Mouse (Mus musculus) neural tube, embryonic 13.5 days (tissue): ENCODE measurements around the gene Lmntd2. TPM values are rescaled to one million over a fixed set of nuclear protein-coding genes. Genes with fewer than 3 reads are reported as not detected.

Experiments
- ATAC-seq: fragments of 200-750 bp; cut with Nextera tagmentation; 2 replicates; pipeline ENCODE4 v1.8.0; 2017; ENCODE audit warnings: low read depth, mild to moderate bottlenecking, moderate TSS enrichment, moderate library complexity
- H3K27ac ChIP-seq: fragments of 300-500 bp; sonication (generic); replicated peaks from 2 replicates; pipeline ENCODE4 v1.5.1; 2015; ENCODE audit warnings: moderate library complexity, mild to moderate bottlenecking, inconsistent platforms
- H3K27me3 ChIP-seq: fragments of 300-500 bp; sonication (generic); 2 replicates; pipeline ENCODE4 v1.6.1; 2015; ENCODE audit warnings: mild to moderate bottlenecking, inconsistent platforms
- H3K36me3 ChIP-seq: fragments of 300-500 bp; sonication (generic); 2 replicates; pipeline ENCODE4 v1.6.1; 2015; ENCODE audit warnings: mild to moderate bottlenecking, inconsistent platforms
- H3K4me1 ChIP-seq: fragments of 300-500 bp; sonication (generic); replicated peaks from 2 replicates; pipeline ENCODE4 v1.6.1; 2015; ENCODE audit warnings: inconsistent platforms
- H3K4me2 ChIP-seq: fragments of 300-500 bp; sonication (generic); 2 replicates; pipeline ENCODE4 v1.6.1; 2015; ENCODE audit warnings: inconsistent platforms, mild to moderate bottlenecking, moderate library complexity
- H3K4me3 ChIP-seq: fragments of 300-500 bp; sonication (generic); 2 replicates; pipeline ENCODE4 v1.5.1; 2015; ENCODE audit warnings: mild to moderate bottlenecking, inconsistent platforms
- H3K9ac ChIP-seq: fragments of 300-500 bp; sonication (generic); 2 replicates; pipeline ENCODE4 v1.6.1; 2015; ENCODE audit warnings: moderate library complexity, mild to moderate bottlenecking, inconsistent platforms
- H3K9me3 ChIP-seq: fragments of 300-500 bp; sonication (generic); 2 replicates; pipeline ENCODE4 v1.6.1; 2016; ENCODE audit warnings: inconsistent platforms
- WGBS: fragments of 180-500 bp; shearing (Covaris S2); methylation state at CpG from one replicate; pipeline ENCODE4 v1.1.7; 2015; 5-methylcytosine and 5-hydroxymethylcytosine counted together
- polyA plus RNA-seq: library from polyadenylated mRNA; unstranded; fragments of >200 nt; fragmentation: Nextera tagmentation; extraction: Ambion mirVana; gene quantifications from 2 replicates; pipeline ENCODE4 v1.2.1, GENCODE M21; 2015

The Lmntd2 gene
- polyA plus RNA-seq, 1 experiment from 2014 or later = 1.5 TPM

DNA sequence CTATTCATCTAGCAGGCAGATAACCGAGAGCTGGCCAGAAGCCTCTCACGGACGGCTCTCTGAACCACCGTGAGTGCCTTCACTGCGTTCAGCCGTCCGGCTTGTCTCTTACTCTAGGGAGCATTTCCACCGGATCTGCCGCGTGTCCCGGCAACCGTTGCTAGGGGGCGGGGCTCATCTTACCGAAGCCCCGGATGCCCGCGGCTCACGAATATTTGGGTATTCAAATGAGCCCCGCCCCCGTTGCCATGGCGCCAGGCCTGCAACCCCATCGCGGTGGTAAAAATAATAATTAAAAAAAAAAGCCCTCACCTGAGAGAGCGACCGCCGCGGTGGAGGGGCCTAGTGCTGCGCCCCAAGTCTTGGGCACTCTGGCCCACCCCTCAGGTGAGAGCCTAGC, 19.1 kb downstream of the Lmntd2 start:
- Histone ChIP-seq H3K4me3 (peak overlapping the region; percentile 83), H3K27me3 (no peaks in the 10 kb centered on the region), H3K4me2 (peak overlapping the region; percentile 98), H3K36me3 (peaks cover 28% of the 10 kb centered on the region), H3K9me3 (no peaks in the 10 kb centered on the region), H3K4me1 (peaks cover 33% of the 10 kb centered on the region), H3K9ac (peak overlapping the region; percentile 71), H3K27ac (peak overlapping the region; percentile 87)
- WGBS = under 1% methylated on average over 28 of the region's 28 CpGs
- peak; percentile 30 for ATAC-seq

DNA sequence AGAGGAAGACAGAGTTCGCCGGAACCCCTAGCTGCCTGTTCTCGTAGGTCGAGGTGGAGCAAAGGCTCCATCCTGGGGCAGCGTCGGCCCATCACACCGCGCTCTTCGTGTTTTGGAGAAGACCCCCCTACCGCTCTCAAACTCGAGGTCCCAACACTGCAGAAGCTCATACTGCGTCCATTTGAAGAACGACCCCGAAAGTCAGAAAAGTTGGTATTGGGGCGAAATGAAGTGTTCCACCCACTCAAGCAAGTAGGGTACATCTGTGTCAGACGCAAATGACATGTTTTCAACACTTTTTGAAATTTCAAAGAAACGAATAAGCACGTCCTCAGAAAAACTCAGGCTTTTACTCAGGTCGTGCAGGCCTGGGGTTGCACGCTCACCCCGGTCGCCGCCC, 19.5 kb downstream of the Lmntd2 start:
- no peak; the same call in 1 of the 2 replicates for ATAC-seq
- Histone ChIP-seq H3K4me1 (peaks cover 33% of the 10 kb centered on the region), H3K4me2 (peak overlapping the region; percentile 98), H3K4me3 (peak overlapping the region; percentile 83), H3K9me3 (no peaks in the 10 kb centered on the region), H3K27ac (peak overlapping the region; percentile 87), H3K9ac (peak overlapping the region; percentile 71), H3K36me3 (peaks cover 32% of the 10 kb centered on the region), H3K27me3 (no peaks in the 10 kb centered on the region)
- WGBS = under 1% methylated on average over 23 of the region's 23 CpGs

DNA sequence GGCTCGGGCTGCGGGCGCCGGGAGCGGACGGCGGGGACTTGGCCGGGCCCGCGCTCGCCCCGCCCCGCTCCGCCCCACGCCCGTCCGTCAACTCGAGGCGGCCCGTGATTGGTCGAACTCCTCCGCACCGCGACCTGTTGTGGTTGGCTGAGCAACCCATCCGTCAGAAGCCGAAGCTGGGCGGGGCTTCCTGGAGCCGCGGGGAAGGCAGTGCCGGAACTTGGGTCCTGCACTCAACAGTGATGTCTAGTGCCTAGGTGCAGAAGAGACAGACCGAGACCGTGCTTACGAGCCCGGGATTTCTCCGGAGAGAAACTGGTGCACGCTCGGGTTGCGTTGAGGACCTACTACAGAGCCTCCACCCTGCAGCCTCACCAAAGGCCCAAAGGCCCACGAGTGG, 19.9 kb downstream of the Lmntd2 start, which contains the start of the genes Hras and Lrrc56:
TSS of gene Hras (minus strand) at position 58 of the 400 bp plus-strand sequence.
TSS of gene Lrrc56 (plus strand) at position 210 of the 400 bp plus-strand sequence.
- H3K27ac ChIP-seq = peak within 1 kb of the TSS; percentile 88
- H3K4me2 ChIP-seq = peak within 1 kb of the TSS; percentile 98
- no peaks in the 10 kb centered on the region for H3K27me3 ChIP-seq
- peak; percentile 95 for ATAC-seq
- peak within 1 kb of the TSS; percentile 83 for H3K4me3 ChIP-seq
- peak within 1 kb of the TSS; percentile 95 for H3K9ac ChIP-seq
- WGBS = 0% methylated on average over 38 of the region's 39 CpGs
- H3K36me3 ChIP-seq = peaks cover 37% of the 10 kb centered on the region
- H3K9me3 ChIP-seq = no peaks in the 10 kb centered on the region
- peaks cover 33% of the 10 kb centered on the region for H3K4me1 ChIP-seq

DNA sequence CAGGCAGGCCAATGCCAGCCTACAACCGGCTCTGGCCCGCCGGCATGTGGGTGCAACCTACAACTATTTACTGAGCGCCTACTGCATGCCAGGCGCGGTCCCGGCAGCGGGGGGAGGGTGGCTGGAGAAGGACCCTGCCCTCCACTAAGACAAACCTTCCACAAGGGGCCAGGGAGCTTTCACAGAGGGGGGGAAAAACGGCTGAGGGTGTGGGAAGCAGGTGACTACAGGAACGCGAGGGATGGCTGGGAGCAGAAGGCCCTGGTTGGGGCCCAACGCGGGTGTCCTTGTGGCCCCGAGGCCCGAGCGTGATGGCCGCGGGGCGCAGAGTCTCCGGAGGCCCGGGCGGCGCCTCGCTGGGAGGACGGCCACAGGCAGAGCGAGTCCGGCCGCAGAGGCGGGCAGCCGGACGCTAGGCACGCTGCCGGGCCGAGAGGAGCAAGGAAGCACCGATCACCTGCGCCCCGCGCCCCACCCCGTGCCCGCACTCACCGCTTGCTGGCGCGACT, 20.5 kb downstream of the Lmntd2 start:
- ATAC-seq = peak; percentile 22
- peak overlapping the region; percentile 98 for H3K4me2 ChIP-seq

DNA sequence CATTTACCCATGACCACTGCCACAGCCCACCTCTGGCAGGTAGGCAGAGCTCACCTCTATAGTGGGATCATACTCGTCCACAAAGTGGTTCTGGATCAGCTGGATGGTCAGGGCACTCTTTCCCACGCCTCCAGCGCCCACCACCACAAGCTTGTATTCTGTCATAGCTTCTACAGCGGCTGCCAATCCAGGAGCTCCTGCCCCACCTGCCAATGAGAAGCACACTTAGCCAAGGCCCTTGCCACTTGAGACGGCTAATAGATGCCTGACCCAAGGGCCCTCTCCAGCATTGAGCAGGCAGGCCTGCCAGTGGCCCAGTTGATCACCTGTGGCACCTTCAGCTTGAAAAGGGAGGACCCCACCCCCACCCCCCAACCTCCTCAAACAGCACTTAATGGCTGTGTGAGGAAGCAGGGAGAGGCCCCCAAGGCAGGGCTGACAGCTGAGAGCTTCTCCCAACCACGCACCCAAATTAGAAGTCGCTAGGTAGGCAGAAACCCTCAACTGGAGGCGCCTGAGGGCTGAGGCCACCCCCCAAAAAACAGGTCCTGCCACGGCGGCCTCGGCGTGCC, 21.0 kb downstream of the Lmntd2 start:
- peak overlapping the region; percentile 83 for H3K4me3 ChIP-seq
- no peaks in the 10 kb centered on the region for H3K9me3 ChIP-seq
- H3K4me1 ChIP-seq = peaks cover 33% of the 10 kb centered on the region
- H3K27ac ChIP-seq = peak overlapping the region; percentile 88
- 29% methylated on average over 12 of the region's 12 CpGs for WGBS
- no peaks in the 10 kb centered on the region for H3K27me3 ChIP-seq
- ATAC-seq = no peak
- peak overlapping the region; percentile 98 for H3K4me2 ChIP-seq
- peak overlapping the region; percentile 95 for H3K9ac ChIP-seq
- peaks cover 37% of the 10 kb centered on the region for H3K36me3 ChIP-seq

More for the DNA sequence above, 20.5 kb downstream of the Lmntd2 start:
- peaks cover 38% of the 10 kb centered on the region for H3K36me3 ChIP-seq
- H3K9ac ChIP-seq = peak overlapping the region; percentile 95
- peak overlapping the region; percentile 88 for H3K27ac ChIP-seq
- no peaks in the 10 kb centered on the region for H3K27me3 ChIP-seq
- H3K4me1 ChIP-seq = peaks cover 33% of the 10 kb centered on the region
- H3K9me3 ChIP-seq = no peaks in the 10 kb centered on the region
- 1% methylated on average over 42 of the region's 43 CpGs for WGBS
- H3K4me3 ChIP-seq = peak overlapping the region; percentile 83

DNA sequence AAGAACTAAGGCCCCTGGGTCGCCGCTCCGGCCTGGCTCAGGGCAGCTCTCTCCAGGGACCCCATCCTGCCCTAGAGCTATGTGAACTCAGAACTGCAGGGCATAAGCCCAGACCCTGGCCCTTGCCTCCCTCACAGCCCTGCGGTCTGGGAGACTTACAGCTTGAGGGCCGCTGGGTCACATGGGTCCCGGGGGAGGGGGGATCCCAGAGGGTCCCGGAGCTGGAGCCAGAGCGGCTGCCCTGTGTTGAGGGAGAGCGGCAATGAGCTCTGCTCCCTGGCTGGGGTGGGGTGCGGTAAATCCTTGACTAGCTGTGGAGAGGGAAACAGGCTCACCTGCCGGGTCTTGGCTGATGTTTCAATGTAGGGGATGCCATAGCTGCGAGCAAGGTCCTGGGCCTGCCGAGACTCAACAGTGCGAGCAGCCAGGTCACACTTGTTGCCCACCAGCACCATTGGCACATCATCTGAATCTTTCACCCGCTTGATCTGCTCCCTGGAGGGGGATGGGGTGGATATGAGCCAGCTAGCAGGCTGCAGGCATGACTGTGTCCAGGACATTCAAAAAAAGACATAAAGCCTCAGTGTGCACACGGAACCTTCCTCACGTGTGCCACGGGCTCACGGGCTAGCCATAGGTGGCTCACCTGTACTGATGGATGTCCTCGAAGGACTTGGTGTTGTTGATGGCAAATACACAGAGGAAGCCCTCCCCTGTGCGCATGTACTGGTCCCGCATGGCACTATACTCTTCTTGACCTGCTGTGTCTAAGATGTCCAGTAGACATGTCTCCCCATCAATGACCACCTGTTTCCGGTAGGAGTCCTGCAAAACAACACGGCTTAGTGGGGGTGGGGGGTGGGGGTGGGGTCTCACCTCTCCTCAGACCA, 21.8 kb downstream of the Lmntd2 start:
- Histone ChIP-seq H3K9ac (peak overlapping the region; percentile 95; the same call in 1 of the 2 replicates), H3K27me3 (no peaks in the 10 kb centered on the region)
- 90% methylated on average over 24 of the region's 24 CpGs for WGBS

GRCm38 (mm10) chr7:141191036-141191435, 22.8 kb downstream of the Lmntd2 start:
- no peak for ATAC-seq
- Histone ChIP-seq H3K36me3 (peaks cover 34% of the 10 kb centered on the region), H3K9ac (no peak overlapping the region), H3K27ac (no peak overlapping the region), H3K4me1 (peaks cover 33% of the 10 kb centered on the region), H3K27me3 (no peaks in the 10 kb centered on the region), H3K4me2 (no peak overlapping the region), H3K9me3 (no peaks in the 10 kb centered on the region), H3K4me3 (no peak overlapping the region)
- WGBS = 91% methylated on average over 14 of the region's 14 CpGs

More for the DNA sequence above, 21.8 kb downstream of the Lmntd2 start:
- Histone ChIP-seq H3K4me3 (peak overlapping the region; percentile 83), H3K4me2 (peak overlapping the region; percentile 98), H3K9me3 (no peaks in the 10 kb centered on the region), H3K27ac (no peak overlapping the region), H3K36me3 (peaks cover 34% of the 10 kb centered on the region), H3K4me1 (peaks cover 33% of the 10 kb centered on the region)
- ATAC-seq = no peak

- no peak for ATAC-seq
- Histone ChIP-seq H3K4me1 (peaks cover 27% of the 10 kb centered on the region), H3K36me3 (peaks cover 34% of the 10 kb centered on the region)
Observed at GRCm38 (mm10) chr7:141190220-141190619, 23.7 kb downstream of the Lmntd2 start.

DNA sequence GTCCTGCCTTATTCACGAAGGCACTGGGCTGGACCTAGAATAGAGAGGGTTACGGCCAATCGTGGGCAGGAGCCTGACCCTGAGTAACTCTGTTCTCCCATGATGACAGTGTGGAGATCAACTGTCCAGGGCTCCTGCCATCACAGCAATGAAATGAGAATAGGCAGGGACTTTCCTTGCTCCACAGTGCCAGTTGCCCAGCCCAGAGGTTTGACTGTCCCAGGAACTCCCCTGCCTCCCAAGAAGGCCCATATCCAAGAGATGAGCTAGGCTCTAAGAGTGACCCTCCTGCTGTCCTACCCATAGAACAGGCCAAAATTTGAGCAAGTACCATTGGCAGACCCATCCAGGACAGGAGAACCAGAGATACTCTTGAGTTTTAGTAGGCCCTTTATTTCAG, 25.1 kb downstream of the Lmntd2 start:
- H3K9ac ChIP-seq = no peak overlapping the region
- WGBS = 95% methylated on average over 3 of the region's 3 CpGs

More at GRCm38 (mm10) chr7:141190220-141190619, 23.7 kb downstream of the Lmntd2 start:
- no peaks in the 10 kb centered on the region for H3K27me3 ChIP-seq
- no peak overlapping the region for H3K27ac ChIP-seq
- H3K4me2 ChIP-seq = no peak overlapping the region
- H3K9me3 ChIP-seq = no peaks in the 10 kb centered on the region
- no peak overlapping the region for H3K9ac ChIP-seq
- no peak overlapping the region for H3K4me3 ChIP-seq
- 88% methylated on average over 3 of the region's 3 CpGs for WGBS

DNA sequence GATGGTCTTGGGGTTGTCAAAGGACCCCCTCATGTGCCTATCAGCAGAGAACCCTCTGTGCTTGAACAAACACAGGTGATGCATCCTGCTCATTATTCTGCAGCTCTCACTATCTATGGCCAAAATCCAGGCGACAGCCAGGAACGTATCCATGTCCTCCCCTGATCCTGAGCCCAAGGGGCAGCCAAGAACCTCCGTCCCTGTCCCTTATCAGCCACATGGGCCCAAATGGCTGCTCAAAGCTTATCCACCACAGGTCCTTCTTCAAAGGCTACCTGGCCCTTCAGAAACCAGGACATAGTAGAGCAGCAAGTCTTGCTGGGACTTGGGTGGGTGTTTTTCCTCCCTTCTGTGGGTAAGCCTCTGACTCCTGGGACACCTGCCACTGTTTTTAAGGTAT, 25.7 kb downstream of the Lmntd2 start:
- Histone ChIP-seq H3K4me3 (no peak overlapping the region), H3K4me2 (no peak overlapping the region), H3K27ac (no peak overlapping the region), H3K4me1 (peaks cover 17% of the 10 kb centered on the region), H3K9ac (no peak overlapping the region), H3K36me3 (peaks cover 34% of the 10 kb centered on the region), H3K9me3 (no peaks in the 10 kb centered on the region), H3K27me3 (no peaks in the 10 kb centered on the region)
- ATAC-seq = no peak
- 81% methylated on average over 3 of the region's 3 CpGs for WGBS

More for the DNA sequence above, 25.1 kb downstream of the Lmntd2 start:
- H3K4me1 ChIP-seq = peaks cover 19% of the 10 kb centered on the region
- ATAC-seq = no peak
- no peak overlapping the region for H3K27ac ChIP-seq
- no peak overlapping the region for H3K4me2 ChIP-seq
- H3K36me3 ChIP-seq = peaks cover 34% of the 10 kb centered on the region
- H3K4me3 ChIP-seq = no peak overlapping the region
- H3K9me3 ChIP-seq = no peaks in the 10 kb centered on the region
- H3K27me3 ChIP-seq = no peaks in the 10 kb centered on the region

- H3K4me2 ChIP-seq = no peak overlapping the region
- H3K4me1 ChIP-seq = peaks cover 10% of the 10 kb centered on the region
- 2% methylated on average over 8 of the region's 8 CpGs for WGBS
- ATAC-seq = no peak
- H3K9ac ChIP-seq = no peak overlapping the region
- no peaks in the 10 kb centered on the region for H3K9me3 ChIP-seq
- H3K4me3 ChIP-seq = no peak overlapping the region
- no peak overlapping the region for H3K27ac ChIP-seq
- H3K36me3 ChIP-seq = no peaks in the 10 kb centered on the region
- H3K27me3 ChIP-seq = no peaks in the 10 kb centered on the region
Observed at GRCm38 (mm10) chr7:141176173-141176572, 37.7 kb downstream of the Lmntd2 start.

- no peak for ATAC-seq
- Histone ChIP-seq H3K4me3 (no peak overlapping the region), H3K36me3 (no peaks in the 10 kb centered on the region), H3K9ac (no peak overlapping the region), H3K9me3 (no peaks in the 10 kb centered on the region), H3K4me2 (no peak overlapping the region), H3K27me3 (no peaks in the 10 kb centered on the region), H3K27ac (no peak overlapping the region), H3K4me1 (peaks cover 10% of the 10 kb centered on the region)
- 85% methylated on average over 4 of the region's 4 CpGs for WGBS
Observed at GRCm38 (mm10) chr7:141175068-141175467, 38.8 kb downstream of the Lmntd2 start.
